Mouse (Mus musculus) forebrain, embryonic 16.5 days (tissue): ENCODE results near the gene Myl4. TPM values are rescaled to one million over a fixed set of nuclear protein-coding genes. Genes with fewer than 3 reads are reported as not detected.
"Not testable (repeated sequence)": the region's sequence is repeated elsewhere in the genome, so short reads cannot be mapped to it uniquely, and the experiment has no call there.

Experiments
- ATAC-seq: fragments of 200-750 bp; cut with Nextera tagmentation; 2 replicates; pipeline ENCODE4 v1.8.0; 2017; ENCODE audit warnings: mild to moderate bottlenecking, moderate library complexity
- H3K27ac ChIP-seq: fragments of 300-500 bp; sonication (generic); 2 replicates; pipeline ENCODE4 v1.5.1; 2014; ENCODE audit warnings: low read length, control low read depth
- H3K27me3 ChIP-seq: fragments of 300-500 bp; sonication (generic); replicated peaks from 2 replicates; pipeline ENCODE4 v1.6.1; 2014; ENCODE audit warnings: low read length; ENCODE audit not compliant: control insufficient read depth, insufficient read depth
- H3K36me3 ChIP-seq: fragments of 300-500 bp; sonication (generic); 2 replicates; pipeline ENCODE4 v1.6.1; 2014; ENCODE audit not compliant: control insufficient read depth, insufficient read depth
- H3K4me1 ChIP-seq: fragments of 300-500 bp; sonication (generic); replicated peaks from 2 replicates; pipeline ENCODE4 v1.6.1; 2014; ENCODE audit warnings: low read length; ENCODE audit not compliant: control insufficient read depth, insufficient read depth
- H3K4me2 ChIP-seq: fragments of 300-500 bp; sonication (generic); 2 replicates; pipeline ENCODE4 v1.6.1; 2014; ENCODE audit warnings: mild to moderate bottlenecking, low read length, control low read depth
- H3K4me3 ChIP-seq: fragments of 300-500 bp; sonication (generic); replicated peaks from 2 replicates; pipeline ENCODE4 v1.5.1; 2014; ENCODE audit warnings: mild to moderate bottlenecking, low read length, control low read depth
- H3K9ac ChIP-seq: fragments of 300-500 bp; sonication (generic); replicated peaks from 2 replicates; pipeline ENCODE4 v1.6.1; 2014; ENCODE audit warnings: low read depth, low read length, control low read depth
- H3K9me3 ChIP-seq: fragments of 300-500 bp; sonication (generic); 2 replicates; pipeline ENCODE4 v1.6.1; 2016; ENCODE audit warnings: low read length; ENCODE audit not compliant: control insufficient read depth
- WGBS: fragments of 180-500 bp; shearing (Covaris S2); extraction: QIAGEN DNeasy Blood & Tissue Kit; methylation state at CpG from one replicate; pipeline ENCODE4 v1.1.7; 2014; 5-methylcytosine and 5-hydroxymethylcytosine counted together
- polyA plus RNA-seq: library from polyadenylated mRNA; unstranded; fragments of >200 nt; fragmentation: Nextera tagmentation; extraction: Ambion mirVana; gene quantifications from 2 replicates; pipeline ENCODE4 v1.2.1, GENCODE M21; 2015

Myl4 gene
- polyA plus RNA-seq, 1 experiment from 2014 or later, result 3.0 TPM

- Histone ChIP-seq H3K4me1 (no peaks in the 10 kb centered on the region), H3K4me3 (no peak overlapping the region), H3K9ac (no peak overlapping the region), H3K27me3 (no peaks in the 10 kb centered on the region; the same call in 1 of the 2 replicates), H3K4me2 (no peak overlapping the region), H3K27ac (no peak overlapping the region), H3K36me3 (no peaks in the 10 kb centered on the region), H3K9me3 (no peaks in the 10 kb centered on the region)
- no peak for ATAC-seq
- WGBS, result 85% methylated on average over 2 of the region's 2 CpGs
Observed at GRCm38 (mm10) chr11:104566796-104567195, 16.3 kb downstream of the Myl4 start.

- 93% methylated on average over 9 of the region's 9 CpGs for WGBS
- Histone ChIP-seq H3K27me3 (peaks cover 5% of the 10 kb centered on the region; the same call in 1 of the 2 replicates), H3K9ac (no peak overlapping the region), H3K4me1 (no peaks in the 10 kb centered on the region), H3K4me3 (no peak overlapping the region), H3K4me2 (no peak overlapping the region), H3K9me3 (no peaks in the 10 kb centered on the region), H3K27ac (no peak overlapping the region), H3K36me3 (no peaks in the 10 kb centered on the region)
- no peak for ATAC-seq
Observed at GRCm38 (mm10) chr11:104567736-104568135, 17.3 kb downstream of the Myl4 start.

GRCm38 (mm10) chr11:104568326-104568725 lies 17.9 kb downstream of the Myl4 start:
- Histone ChIP-seq H3K4me2 (no peak overlapping the region), H3K9ac (no peak overlapping the region), H3K27ac (no peak overlapping the region), H3K36me3 (no peaks in the 10 kb centered on the region), H3K9me3 (no peaks in the 10 kb centered on the region), H3K27me3 (peaks cover 5% of the 10 kb centered on the region; the same call in 1 of the 2 replicates), H3K4me3 (no peak overlapping the region), H3K4me1 (no peaks in the 10 kb centered on the region)
- WGBS, result 98% methylated on average over 4 of the region's 4 CpGs
- ATAC-seq, result no peak

GRCm38 (mm10) chr11:104570515-104570914 lies 20.1 kb downstream of the Myl4 start:
- 83% methylated on average over 8 of the region's 8 CpGs for WGBS
- not testable (repeated sequence) for H3K36me3 ChIP-seq, ATAC-seq, H3K27ac ChIP-seq, H3K27me3 ChIP-seq, H3K4me3 ChIP-seq, H3K4me1 ChIP-seq, H3K9me3 ChIP-seq, H3K4me2 ChIP-seq, H3K9ac ChIP-seq

- not testable (repeated sequence) for H3K4me1 ChIP-seq, H3K27me3 ChIP-seq, H3K36me3 ChIP-seq, H3K9me3 ChIP-seq, H3K9ac ChIP-seq, H3K27ac ChIP-seq, ATAC-seq
- peak overlapping the region; percentile 53 for H3K4me2 ChIP-seq
- H3K4me3 ChIP-seq, result peak overlapping the region; percentile 31
- 2% methylated on average over 28 of the region's 28 CpGs for WGBS
Observed at GRCm38 (mm10) chr11:104571373-104571772, 20.9 kb downstream of the Myl4 start.

- Histone ChIP-seq H3K9me3 (no peaks in the 10 kb centered on the region), H3K36me3 (no peaks in the 10 kb centered on the region), H3K27ac (no peak overlapping the region), H3K27me3 (peaks cover 5% of the 10 kb centered on the region; the same call in 1 of the 2 replicates), H3K4me3 (no peak overlapping the region), H3K4me2 (no peak overlapping the region), H3K9ac (no peak overlapping the region), H3K4me1 (no peaks in the 10 kb centered on the region)
- ATAC-seq, result no peak
- 70% methylated on average over 7 of the region's 7 CpGs for WGBS
Observed at GRCm38 (mm10) chr11:104572091-104572490, 21.6 kb downstream of the Myl4 start.

GRCm38 (mm10) chr11:104572566-104572965 lies 22.1 kb downstream of the Myl4 start:
- no peak for ATAC-seq
- Histone ChIP-seq H3K4me3 (no peak overlapping the region), H3K27me3 (peaks cover 5% of the 10 kb centered on the region; the same call in 1 of the 2 replicates), H3K36me3 (no peaks in the 10 kb centered on the region), H3K9me3 (no peaks in the 10 kb centered on the region), H3K4me1 (no peaks in the 10 kb centered on the region), H3K9ac (no peak overlapping the region), H3K4me2 (no peak overlapping the region), H3K27ac (no peak overlapping the region)
- WGBS, result 57% methylated on average over 2 of the region's 2 CpGs

- H3K4me3 ChIP-seq, result no peak overlapping the region
- no peak overlapping the region for H3K4me2 ChIP-seq
- H3K27ac ChIP-seq, result no peak overlapping the region
- no peaks in the 10 kb centered on the region for H3K36me3 ChIP-seq
- WGBS, result 53% methylated on average over 10 of the region's 10 CpGs
- H3K9ac ChIP-seq, result no peak overlapping the region
- H3K9me3 ChIP-seq, result no peaks in the 10 kb centered on the region
- no peaks in the 10 kb centered on the region for H3K4me1 ChIP-seq
- peaks cover 3% of the 10 kb centered on the region; the same call in 1 of the 2 replicates for H3K27me3 ChIP-seq
- no peak for ATAC-seq
Observed at GRCm38 (mm10) chr11:104576772-104577612, 26.5 kb downstream of the Myl4 start.

GRCm38 (mm10) chr11:104578074-104578473 lies 27.6 kb downstream of the Myl4 start:
- Histone ChIP-seq H3K36me3 (no peaks in the 10 kb centered on the region), H3K27ac (no peak overlapping the region), H3K27me3 (no peaks in the 10 kb centered on the region), H3K4me1 (no peaks in the 10 kb centered on the region), H3K4me3 (no peak overlapping the region), H3K4me2 (no peak overlapping the region), H3K9ac (no peak overlapping the region), H3K9me3 (no peaks in the 10 kb centered on the region)
- 85% methylated on average over 5 of the region's 5 CpGs for WGBS
- ATAC-seq, result no peak
